Mouse (Mus musculus) hindbrain, embryonic 16.5 days (tissue): ENCODE data around the gene Nagpa. TPM values are rescaled to one million over a fixed set of nuclear protein-coding genes. Genes with fewer than 3 reads are reported as not detected.
"Not testable (repeated sequence)": the region's sequence is repeated elsewhere in the genome, so short reads cannot be mapped to it uniquely, and the experiment has no call there.

Experiments
- ATAC-seq: fragments of 200-750 bp; cut with Nextera tagmentation; 2 replicates; pipeline ENCODE4 v1.8.0; 2017; ENCODE audit warnings: moderate TSS enrichment, moderate library complexity
- H3K27ac ChIP-seq: fragments of 300-500 bp; sonication (generic); 2 replicates; pipeline ENCODE4 v1.5.1; 2014; ENCODE audit warnings: low read depth, mild to moderate bottlenecking, control low read depth, low read length, moderate library complexity
- H3K27me3 ChIP-seq: fragments of 300-500 bp; sonication (generic); replicated peaks from 2 replicates; pipeline ENCODE4 v1.6.1; 2014; ENCODE audit warnings: low read length; ENCODE audit not compliant: control insufficient read depth, insufficient read depth
- H3K36me3 ChIP-seq: fragments of 300-500 bp; sonication (generic); 2 replicates; pipeline ENCODE4 v1.6.1; 2014; ENCODE audit warnings: mild to moderate bottlenecking, low read length, moderate library complexity, mixed read lengths; ENCODE audit not compliant: control insufficient read depth, insufficient read depth
- H3K4me1 ChIP-seq: fragments of 300-500 bp; sonication (generic); 2 replicates; pipeline ENCODE4 v1.6.1; 2014; ENCODE audit warnings: low read depth, low read length; ENCODE audit not compliant: control insufficient read depth, insufficient read depth
- H3K4me2 ChIP-seq: fragments of 300-500 bp; sonication (generic); 2 replicates; pipeline ENCODE4 v1.6.1; 2014; ENCODE audit warnings: mild to moderate bottlenecking, low read length, control low read depth, moderate library complexity
- H3K4me3 ChIP-seq: fragments of 300-500 bp; sonication (generic); 2 replicates; pipeline ENCODE4 v1.5.1; 2014; ENCODE audit warnings: mild to moderate bottlenecking, low read length, control low read depth, moderate library complexity
- H3K9ac ChIP-seq: fragments of 300-500 bp; sonication (generic); 2 replicates; pipeline ENCODE4 v1.6.1; 2014; ENCODE audit warnings: low read depth, mild to moderate bottlenecking, control low read depth, low read length, moderate library complexity
- H3K9me3 ChIP-seq: fragments of 300-500 bp; sonication (generic); 2 replicates; pipeline ENCODE4 v1.6.1; 2014; ENCODE audit warnings: mild to moderate bottlenecking, low read length, moderate library complexity; ENCODE audit not compliant: control insufficient read depth
- WGBS: fragments of 180-500 bp; shearing (Covaris S2); extraction: QIAGEN DNeasy Blood & Tissue Kit; methylation state at CpG from one replicate; pipeline ENCODE4 v1.1.7; 2014; 5-methylcytosine and 5-hydroxymethylcytosine counted together
- polyA plus RNA-seq: library from polyadenylated mRNA; unstranded; fragments of >200 nt; fragmentation: Nextera tagmentation; extraction: Ambion mirVana; gene quantifications from 2 replicates; pipeline ENCODE4 v1.2.1, GENCODE M21; 2015

The Nagpa gene
- polyA plus RNA-seq, 1 experiment from 2014 or later, result 11.9 TPM

DNA sequence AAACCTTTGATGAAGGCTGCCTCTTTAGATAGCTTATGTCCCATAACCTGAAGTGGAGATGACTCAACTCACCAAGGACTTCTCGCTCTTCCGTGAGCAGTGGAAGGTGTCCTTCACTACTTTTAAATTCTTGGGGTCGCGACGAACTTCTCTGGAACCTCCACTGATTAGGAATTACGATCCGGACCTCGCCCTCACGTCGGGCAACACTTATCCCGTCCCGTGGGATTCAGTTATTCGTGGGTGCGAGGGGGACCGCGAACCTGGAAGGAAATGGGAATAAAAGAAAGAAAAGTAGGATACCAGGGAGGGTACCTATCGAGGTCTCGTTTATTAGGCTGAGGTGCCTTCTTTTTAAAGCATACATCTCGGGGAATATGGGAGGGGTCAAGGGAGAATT, 23.7 kb upstream of the Nagpa start:
- H3K27me3 ChIP-seq, H3K36me3 ChIP-seq, ATAC-seq, H3K4me2 ChIP-seq, H3K4me3 ChIP-seq, H3K4me1 ChIP-seq, H3K9me3 ChIP-seq, H3K9ac ChIP-seq, H3K27ac ChIP-seq: not testable (repeated sequence)
- WGBS, result 85% methylated on average over 19 of the region's 19 CpGs

DNA sequence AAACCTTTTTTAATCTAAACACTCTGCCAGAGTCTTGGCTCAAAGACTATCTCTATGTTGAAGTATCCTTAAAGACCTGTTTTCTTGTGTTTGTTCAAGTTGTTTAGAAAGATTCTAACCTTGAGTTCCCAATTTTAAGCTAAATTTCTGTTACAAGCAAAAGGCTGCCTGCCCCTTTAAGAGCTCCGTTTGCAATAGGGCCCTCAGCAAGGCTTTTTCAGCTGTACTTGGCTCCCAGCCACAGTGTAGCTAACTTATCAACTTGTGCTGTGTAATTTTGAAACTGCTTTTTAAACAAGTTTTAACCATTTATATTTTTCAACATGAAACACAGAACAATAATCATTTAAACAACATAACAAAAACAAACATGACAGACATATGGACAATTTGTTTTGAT, 22.7 kb upstream of the Nagpa start:
- ATAC-seq, H3K27ac ChIP-seq, H3K27me3 ChIP-seq, H3K9ac ChIP-seq, H3K4me1 ChIP-seq, H3K9me3 ChIP-seq, H3K36me3 ChIP-seq, H3K4me2 ChIP-seq, H3K4me3 ChIP-seq: not testable (repeated sequence)
- WGBS, result 11% methylated on average over 1 of the region's 1 CpGs

DNA sequence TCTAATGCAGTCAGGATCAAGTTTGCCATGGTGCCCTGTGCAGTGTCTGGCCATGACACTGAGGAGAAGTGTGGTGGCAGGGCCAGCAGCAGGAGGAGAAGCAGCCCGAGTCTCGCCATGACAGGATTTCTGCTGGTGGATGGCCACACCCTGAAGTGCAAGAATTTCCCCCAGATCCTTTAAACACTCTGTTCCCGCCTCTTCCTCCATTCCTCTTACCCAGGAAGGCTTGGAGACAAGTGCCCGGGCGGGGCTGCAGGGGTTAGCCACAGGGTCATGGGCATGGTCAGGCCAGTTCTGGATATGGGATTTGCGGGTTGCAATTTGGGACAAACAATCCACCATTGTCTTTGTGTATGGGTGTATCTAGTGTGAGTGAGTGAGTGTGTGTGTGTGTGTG, 18.3 kb upstream of the Nagpa start, which contains the start of gene AU021092:
Gene AU021092 (minus strand): TSS at position 160 of the 400 bp plus-strand sequence.
- Histone ChIP-seq H3K4me3 (no peak within 1 kb of the TSS), H3K4me2 (no peak within 1 kb of the TSS), H3K9me3 (no peaks in the 10 kb centered on the region), H3K4me1 (no peaks in the 10 kb centered on the region), H3K27me3 (no peaks in the 10 kb centered on the region; the same call in 1 of the 2 replicates), H3K9ac (peak within 1 kb of the TSS; percentile 6; the same call in 1 of the 2 replicates), H3K27ac (peak within 1 kb of the TSS; percentile 49; the same call in 1 of the 2 replicates), H3K36me3 (no peaks in the 10 kb centered on the region)
- no peak for ATAC-seq
- 82% methylated on average over 6 of the region's 6 CpGs for WGBS

DNA sequence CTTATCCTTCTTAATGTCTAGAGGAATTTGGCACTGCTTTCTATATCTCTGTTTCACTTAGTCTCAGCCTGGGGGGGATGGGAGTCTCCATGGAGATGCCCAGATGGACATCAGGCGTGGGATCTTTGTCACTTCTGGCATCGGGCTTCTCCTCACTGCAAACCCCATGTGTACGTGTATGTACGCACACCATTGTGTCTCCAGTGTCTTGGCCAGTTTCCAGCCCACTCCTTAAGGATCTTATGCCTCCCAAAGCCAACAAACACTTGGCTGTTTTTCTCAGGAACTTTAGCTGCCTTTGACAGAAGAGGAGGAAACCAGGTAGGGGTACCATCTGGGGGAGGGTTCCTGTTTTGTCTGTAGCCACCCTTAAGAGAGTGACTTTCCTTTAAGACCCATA, 17.6 kb upstream of the Nagpa start:
- Histone ChIP-seq H3K9me3 (no peaks in the 10 kb centered on the region), H3K27me3 (no peaks in the 10 kb centered on the region; the same call in 1 of the 2 replicates), H3K36me3 (no peaks in the 10 kb centered on the region), H3K4me3 (no peak overlapping the region), H3K4me1 (no peaks in the 10 kb centered on the region), H3K4me2 (no peak overlapping the region), H3K27ac (no peak overlapping the region), H3K9ac (no peak overlapping the region)
- ATAC-seq, result no peak
- WGBS, result 38% methylated on average over 4 of the region's 4 CpGs

DNA sequence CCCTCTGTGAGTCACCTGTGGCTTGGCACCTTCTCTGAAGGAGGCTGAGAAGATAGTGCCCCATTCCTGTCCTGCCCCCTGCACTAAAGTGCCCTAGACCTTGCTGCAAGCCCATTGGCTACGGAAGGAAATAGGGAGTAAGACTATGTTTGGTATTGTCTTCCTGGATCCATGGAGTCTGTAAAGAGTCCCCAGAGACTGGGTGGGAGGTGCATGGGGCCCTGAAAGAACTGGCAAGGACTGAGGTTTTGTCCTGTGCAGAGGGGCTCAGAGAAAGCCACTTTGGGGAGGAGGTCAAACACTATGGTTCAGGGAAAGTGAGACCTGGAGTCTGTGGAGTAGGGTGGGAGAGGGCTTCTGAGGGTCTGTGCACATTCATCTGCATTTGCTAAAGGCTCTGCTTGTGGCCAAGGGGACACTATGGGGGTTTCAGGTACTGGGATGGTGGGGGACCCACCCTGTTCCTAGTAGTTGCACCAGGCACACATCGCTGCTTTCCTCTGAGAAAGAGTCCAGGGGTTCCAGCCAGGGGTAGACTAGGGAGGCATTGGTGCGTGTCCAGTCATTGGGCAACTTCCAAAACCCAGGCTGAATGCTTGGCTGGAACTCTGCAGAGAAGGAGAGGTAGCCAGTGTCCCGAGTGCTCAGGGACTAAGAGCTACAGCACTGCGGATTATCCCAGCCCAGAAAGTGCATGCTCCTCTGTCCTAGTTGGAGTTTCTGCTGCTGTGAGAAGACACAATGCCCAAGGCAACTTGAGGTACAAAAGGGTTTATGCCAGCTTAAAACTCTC, 13.7 kb upstream of the Nagpa start:
- Histone ChIP-seq H3K27ac (no peak overlapping the region), H3K27me3 (no peaks in the 10 kb centered on the region; the same call in 1 of the 2 replicates), H3K9ac (no peak overlapping the region), H3K4me1 (no peaks in the 10 kb centered on the region), H3K36me3 (no peaks in the 10 kb centered on the region), H3K9me3 (no peaks in the 10 kb centered on the region), H3K4me3 (no peak overlapping the region), H3K4me2 (no peak overlapping the region)
- 70% methylated on average over 5 of the region's 5 CpGs for WGBS
- no peak for ATAC-seq

DNA sequence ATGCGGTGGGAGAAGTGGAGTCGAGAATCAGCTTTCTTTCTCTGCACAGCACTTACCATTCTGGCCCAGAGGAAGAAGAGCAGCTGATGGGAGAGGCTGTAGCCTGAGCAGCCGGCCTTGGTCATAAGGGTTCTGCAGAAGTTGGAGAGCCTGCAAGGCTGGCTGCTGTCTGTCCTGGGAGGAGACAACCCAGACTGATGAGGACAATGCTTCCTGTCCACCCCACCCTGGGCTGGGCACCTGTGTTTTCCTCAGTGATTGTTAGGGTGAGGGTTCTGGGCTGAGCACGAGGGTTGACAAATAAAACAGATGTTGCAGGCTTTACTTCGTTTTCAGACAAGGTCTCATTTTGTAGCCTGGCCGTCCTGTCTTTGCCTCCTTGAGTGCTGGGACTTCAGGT, 12.9 kb upstream of the Nagpa start:
- Histone ChIP-seq H3K4me2 (no peak overlapping the region), H3K27ac (no peak overlapping the region), H3K4me3 (no peak overlapping the region), H3K27me3 (no peaks in the 10 kb centered on the region; the same call in 1 of the 2 replicates), H3K4me1 (no peaks in the 10 kb centered on the region), H3K9me3 (no peaks in the 10 kb centered on the region), H3K36me3 (no peaks in the 10 kb centered on the region), H3K9ac (no peak overlapping the region)
- no peak for ATAC-seq
- WGBS, result 55% methylated on average over 6 of the region's 6 CpGs

DNA sequence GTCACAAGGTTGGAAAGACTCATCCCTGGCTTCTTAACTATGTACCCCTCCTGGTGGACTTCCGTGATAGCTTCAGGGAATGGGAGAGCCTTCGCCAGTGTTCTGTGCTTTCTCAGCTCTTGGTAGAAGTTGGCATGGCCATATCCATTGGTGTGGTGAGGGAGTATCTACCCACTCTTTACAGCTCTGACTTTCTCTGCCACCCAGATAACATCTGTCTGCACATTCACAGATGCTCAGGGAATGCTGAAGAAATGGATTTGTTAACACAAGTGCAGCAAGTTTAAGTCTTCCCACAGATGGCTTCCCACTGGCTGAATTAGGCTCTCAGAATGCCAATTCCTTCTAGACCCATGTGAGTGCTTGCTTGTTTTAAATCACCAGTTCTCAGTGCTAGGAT, 10.3 kb upstream of the Nagpa start:
- 86% methylated on average over 2 of the region's 2 CpGs for WGBS
- no peaks in the 10 kb centered on the region; the same call in none of the 2 replicates for H3K27me3 ChIP-seq
- no peak overlapping the region for H3K4me3 ChIP-seq

DNA sequence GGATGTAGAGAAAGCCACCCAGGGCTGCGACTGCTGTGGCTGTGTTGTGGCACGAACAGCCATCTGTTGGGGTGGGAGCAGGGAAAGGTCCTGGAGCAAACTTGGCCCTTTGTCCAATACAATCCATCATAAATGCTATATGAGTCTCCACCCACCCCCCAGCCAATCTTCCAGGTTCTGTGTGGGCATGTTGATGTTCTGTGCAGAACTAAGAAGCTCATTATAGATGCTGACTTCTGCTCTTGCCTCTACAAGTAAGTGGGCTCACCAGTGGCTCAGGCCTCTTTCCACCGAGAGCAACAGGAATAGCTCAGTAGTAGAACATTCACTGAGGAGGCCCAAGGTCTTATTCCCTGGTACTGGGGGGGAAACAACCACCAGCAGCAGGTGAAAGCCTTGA, 8.3 kb upstream of the Nagpa start:
- Histone ChIP-seq H3K9me3 (no peaks in the 10 kb centered on the region), H3K27ac (no peak overlapping the region), H3K4me1 (no peaks in the 10 kb centered on the region), H3K36me3 (no peaks in the 10 kb centered on the region), H3K27me3 (no peaks in the 10 kb centered on the region; the same call in 1 of the 2 replicates), H3K4me3 (no peak overlapping the region), H3K4me2 (no peak overlapping the region), H3K9ac (no peak overlapping the region)
- 79% methylated on average over 3 of the region's 3 CpGs for WGBS
- no peak for ATAC-seq

More for the DNA sequence above, 10.3 kb upstream of the Nagpa start:
- Histone ChIP-seq H3K4me2 (no peak overlapping the region), H3K9ac (no peak overlapping the region), H3K27ac (no peak overlapping the region), H3K9me3 (no peaks in the 10 kb centered on the region), H3K4me1 (no peaks in the 10 kb centered on the region), H3K36me3 (no peaks in the 10 kb centered on the region)
- ATAC-seq, result no peak

DNA sequence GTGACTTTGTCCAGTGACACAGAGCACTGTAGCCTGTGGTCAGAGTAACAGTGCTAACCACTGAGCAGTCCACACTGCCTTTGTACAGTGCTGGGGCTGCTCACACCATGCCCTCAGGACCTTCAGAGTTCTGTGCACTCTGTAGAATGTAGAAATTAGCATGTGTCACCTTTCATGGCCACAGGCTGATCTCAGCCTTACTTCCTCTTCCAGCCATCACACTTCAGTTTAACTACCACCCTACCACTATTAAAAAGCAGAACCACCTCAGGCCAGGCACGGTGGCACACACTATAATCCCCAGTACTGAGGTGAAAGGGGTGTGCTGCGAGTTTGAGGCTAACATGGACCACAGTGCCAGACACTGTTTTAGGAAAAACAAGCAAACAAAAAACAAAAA, 6.6 kb upstream of the Nagpa start:
- Histone ChIP-seq H3K4me2 (no peak overlapping the region), H3K27ac (no peak overlapping the region), H3K9me3 (no peaks in the 10 kb centered on the region), H3K36me3 (no peaks in the 10 kb centered on the region), H3K4me3 (no peak overlapping the region), H3K9ac (no peak overlapping the region), H3K4me1 (no peaks in the 10 kb centered on the region), H3K27me3 (no peaks in the 10 kb centered on the region; the same call in 1 of the 2 replicates)
- 77% methylated on average over 2 of the region's 2 CpGs for WGBS
- ATAC-seq, result no peak
